ENCODE assay signal across 11 mouse cellular contexts in genomic region chr8:6012206-6012605, GRCm38 (mm10).
A peak's percentile ranks its signal among the peaks of the same experiment; 100 is the strongest.
DNase-seq lines count a peak whose midpoint lies in the region.
"Had no signal": no experiment of that assay in that cellular context is flagged by ENCODE, and none has a peak within 500 bp of the region (broad histone marks: within the 10 kb centered on the region; RNA-seq: fewer than 3 reads in every experiment).

No protein-coding gene starts in this region.

- DNase-seq in layer of hippocampus, adult 11-12 months (ENCODE audit: low spot score), result peak; percentile 37
- no peak for DNase-seq in layer of hippocampus, adult 9-10 months (ENCODE audit: low spot score)
- peak; percentile 89 for DNase-seq in brain, adult 2 months (ENCODE audit: low read depth, low spot score)
- DNase-seq in frontal cortex, postnatal 10 days (ENCODE audit: low spot score in 2 of 2), result peak; percentile 9 to 28
- DNase-seq in left cerebral cortex, adult 9 months (ENCODE audit: low spot score in 2 of 2), result peak; percentile 54 to 72
- DNase-seq in urinary bladder, postnatal 25 days (ENCODE audit: low spot score), result no peak
- DNase-seq in heart, adult 18-20 months, result no peak
- no peak for DNase-seq in kidney, adult 18-20 months
- DNase-seq: cerebellum, adult 9-10 months; heart, adult 2 months; kidney, postnatal 14 days had no signal

Comparison
In these comparisons a context has a peak if more than half of its experiments do, and no peak if none do; other contexts are left out.
1. DNase-seq: peak in layer of hippocampus, adult 11-12 months (single experiment), brain, adult 2 months (single experiment), frontal cortex, postnatal 10 days (2 of 2) and left cerebral cortex, adult 9 months (2 of 2); none in layer of hippocampus, adult 9-10 months (single experiment), urinary bladder, postnatal 25 days (single experiment), heart, adult 18-20 months (0 of 2) and kidney, adult 18-20 months (single experiment).